Mouse (Mus musculus): Measurements from ENCODE around the gene Gm10309. TPM values are rescaled to one million over a fixed set of nuclear protein-coding genes. Genes with fewer than 3 reads are reported as not detected.
A peak's percentile ranks its signal among the peaks of the same experiment; 100 is the strongest.

Gene Gm10309
- polyA plus RNA-seq, 1 experiment, result 0.05 TPM

DNA sequence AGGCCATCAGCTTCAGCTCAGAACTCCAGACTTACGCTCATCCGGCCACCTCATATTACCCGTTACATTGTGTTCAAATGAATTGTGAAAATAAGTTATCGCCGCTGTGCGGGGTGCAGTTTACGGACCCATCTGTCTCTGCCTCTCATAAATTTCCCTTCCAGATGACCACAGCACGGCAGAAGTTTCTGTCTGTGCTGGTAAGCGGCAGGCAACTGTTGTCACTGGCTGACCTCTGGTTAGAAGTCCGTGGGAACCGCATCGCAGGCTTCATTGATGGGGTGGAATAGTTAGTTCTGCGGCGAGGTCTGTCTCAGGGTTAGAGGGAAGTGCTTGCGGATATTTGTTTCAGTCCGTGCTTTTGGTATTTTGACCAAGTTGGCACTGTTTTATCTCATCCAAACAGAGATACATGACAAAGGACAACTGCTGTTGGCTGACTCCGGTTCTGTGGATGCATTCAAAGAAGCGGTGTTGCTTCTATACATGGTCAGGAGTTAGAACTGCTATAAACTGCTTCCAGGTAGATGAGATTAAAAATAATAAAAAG lies 34.9 kb upstream of the Gm10309 start:
- no peaks in the 10 kb centered on the region for H3K79me2 ChIP-seq (ENCODE audit: control insufficient read depth, insufficient read depth)
- no peaks in the 10 kb centered on the region for H3K27me3 ChIP-seq (ENCODE audit: control insufficient read depth, insufficient read depth, insufficient read length)
- no peak for TF ChIP-seq REST (IDR thresholded peaks at IDR 0.05; ENCODE audit: insufficient read depth, insufficient read length)
- no peak for TF ChIP-seq TCF12 (IDR thresholded peaks at IDR 0.05; ENCODE audit: insufficient read depth, poor library complexity, severe bottlenecking)
- TF ChIP-seq MAX (IDR thresholded peaks at IDR 0.05; ENCODE audit: low read depth), result no peak
- TF ChIP-seq POLR2A (IDR thresholded peaks at IDR 0.05; ENCODE audit: insufficient read length, low read depth), result no peak
- TF ChIP-seq TCF3 (IDR thresholded peaks at IDR 0.05; ENCODE audit: insufficient read length, low read depth), result no peak
- TF ChIP-seq POLR2AphosphoS2 (IDR thresholded peaks at IDR 0.05; ENCODE audit: insufficient read length, low read depth), result no peak
- TF ChIP-seq MYOD1 (IDR thresholded peaks at IDR 0.05; ENCODE audit: control insufficient read depth in 1 of 3, insufficient read length in 2 of 3, low read depth in 2 of 3), result no peak
- TF ChIP-seq E2F4 (IDR thresholded peaks at IDR 0.05; ENCODE audit: insufficient read depth), result no peak
- TF ChIP-seq USF1 (IDR thresholded peaks at IDR 0.05; ENCODE audit: low read depth), result no peak
- no peak for TF ChIP-seq SRF (IDR thresholded peaks at IDR 0.05; ENCODE audit: control insufficient read depth, insufficient read length, low read depth)
- no peak for TF ChIP-seq CEBPB (IDR thresholded peaks at IDR 0.05; ENCODE audit: insufficient read depth, poor library complexity, severe bottlenecking)
- no peak for TF ChIP-seq MYOG (IDR thresholded peaks at IDR 0.05; ENCODE audit: control insufficient read depth in 1 of 3, insufficient read depth in 1 of 3, insufficient read length in 2 of 3, low read depth in 2 of 3)
- H3K4me3 ChIP-seq, result no peak overlapping the region
- no peak overlapping the region for H3K4me2 ChIP-seq (ENCODE audit: low read depth)
- H3K36me3 ChIP-seq (ENCODE audit: control insufficient read depth, insufficient read depth), result no peaks in the 10 kb centered on the region
- H3ac ChIP-seq (ENCODE audit: control insufficient read depth, insufficient read length), result no peak overlapping the region

DNA sequence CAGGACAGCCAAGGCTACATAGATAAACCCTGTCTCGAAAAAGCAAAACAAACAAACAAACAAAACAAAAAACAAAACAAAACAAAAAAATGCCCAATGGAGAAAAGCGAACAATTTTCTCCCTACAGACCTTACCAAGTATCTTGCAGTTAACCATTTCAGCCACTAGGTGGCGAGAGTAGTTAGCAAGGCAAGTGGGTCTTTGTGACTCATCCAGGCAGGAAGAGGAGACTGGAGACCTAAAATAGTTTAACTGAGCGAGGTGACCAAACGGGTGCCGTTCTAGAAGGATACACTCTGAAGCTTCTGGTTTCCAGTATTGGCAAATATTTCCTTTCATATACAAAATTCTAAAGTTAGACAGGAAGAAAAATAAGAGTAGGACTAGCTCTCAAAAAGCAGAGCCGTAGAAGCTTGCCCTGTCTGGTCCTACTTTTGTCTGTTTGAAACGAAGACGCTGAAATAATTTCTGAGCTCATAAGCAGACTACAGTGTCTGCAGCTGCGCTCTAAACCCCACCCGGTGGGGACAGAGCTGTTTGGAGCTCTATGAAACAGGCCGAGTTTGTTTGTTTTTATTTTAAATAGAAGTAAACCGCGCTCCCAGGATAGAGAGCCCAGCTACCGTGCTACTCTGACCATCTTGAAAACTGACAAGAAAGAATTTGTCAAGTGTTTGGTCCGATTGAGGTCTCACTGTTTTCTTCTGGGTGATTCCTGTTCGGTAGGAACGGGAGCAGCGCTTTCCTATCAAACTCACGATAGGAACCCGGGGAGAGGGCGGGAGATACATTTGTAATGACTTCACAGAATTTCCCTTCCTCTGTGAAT lies 31.0 kb upstream of the Gm10309 start:
- Histone ChIP-seq H3K36me3 (ENCODE audit: control insufficient read depth, insufficient read depth) (no peaks in the 10 kb centered on the region), H3K27me3 (ENCODE audit: control insufficient read depth, insufficient read depth, insufficient read length) (no peaks in the 10 kb centered on the region), H3K79me2 (ENCODE audit: control insufficient read depth, insufficient read depth) (no peaks in the 10 kb centered on the region), H3ac (ENCODE audit: control insufficient read depth, insufficient read length) (no peak overlapping the region), H3K4me2 (ENCODE audit: low read depth) (peak overlapping the region; percentile 56), H3K4me3 (no peak overlapping the region)
- TF ChIP-seq SRF (IDR thresholded peaks at IDR 0.05; ENCODE audit: control insufficient read depth, insufficient read length, low read depth) (no peak), MYOD1 (IDR thresholded peaks at IDR 0.05; ENCODE audit: control insufficient read depth in 1 of 3, insufficient read length in 2 of 3, low read depth in 2 of 3) (no peak), USF1 (IDR thresholded peaks at IDR 0.05; ENCODE audit: low read depth) (no peak), POLR2A (IDR thresholded peaks at IDR 0.05; ENCODE audit: insufficient read length, low read depth) (no peak), E2F4 (IDR thresholded peaks at IDR 0.05; ENCODE audit: insufficient read depth) (no peak), MAX (IDR thresholded peaks at IDR 0.05; ENCODE audit: low read depth) (no peak), REST (IDR thresholded peaks at IDR 0.05; ENCODE audit: insufficient read depth, insufficient read length) (no peak), MYOG (IDR thresholded peaks at IDR 0.05; ENCODE audit: control insufficient read depth in 1 of 3, insufficient read depth in 1 of 3, insufficient read length in 2 of 3, low read depth in 2 of 3) (no peak), TCF3 (IDR thresholded peaks at IDR 0.05; ENCODE audit: insufficient read length, low read depth) (no peak), TCF12 (IDR thresholded peaks at IDR 0.05; ENCODE audit: insufficient read depth, poor library complexity, severe bottlenecking) (no peak), POLR2AphosphoS2 (IDR thresholded peaks at IDR 0.05; ENCODE audit: insufficient read length, low read depth) (no peak), CEBPB (IDR thresholded peaks at IDR 0.05; ENCODE audit: insufficient read depth, poor library complexity, severe bottlenecking) (no peak)

DNA sequence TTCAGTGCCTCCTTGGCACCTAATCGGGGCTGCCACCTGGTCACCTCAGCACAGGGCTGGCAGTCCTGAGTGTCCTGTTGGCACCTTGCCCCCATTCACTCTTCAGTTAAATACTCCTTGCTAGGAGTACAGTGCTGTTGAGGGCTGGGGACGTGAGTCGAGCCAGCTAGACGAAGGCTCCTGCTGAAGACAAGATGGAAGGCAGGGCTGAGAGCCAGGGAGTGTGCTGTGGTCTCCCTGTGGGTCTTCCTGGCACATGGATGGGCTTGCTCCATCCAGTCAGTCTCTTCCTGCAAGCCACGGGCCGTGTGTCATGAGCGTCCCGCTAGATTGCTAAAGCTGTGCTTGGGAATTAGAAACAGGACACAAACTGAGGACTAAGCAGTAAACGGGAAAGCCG lies 30.1 kb upstream of the Gm10309 start:
- no peaks in the 10 kb centered on the region for H3K36me3 ChIP-seq (ENCODE audit: control insufficient read depth, insufficient read depth)
- no peaks in the 10 kb centered on the region for H3K79me2 ChIP-seq (ENCODE audit: control insufficient read depth, insufficient read depth)
- no peak overlapping the region for H3ac ChIP-seq (ENCODE audit: control insufficient read depth, insufficient read length)
- H3K4me2 ChIP-seq (ENCODE audit: low read depth), result no peak overlapping the region
- H3K27me3 ChIP-seq (ENCODE audit: control insufficient read depth, insufficient read depth, insufficient read length), result no peaks in the 10 kb centered on the region
- no peak overlapping the region for H3K4me3 ChIP-seq
- no peak for TF ChIP-seq CEBPB (IDR thresholded peaks at IDR 0.05; ENCODE audit: insufficient read depth, poor library complexity, severe bottlenecking)
- TF ChIP-seq MAX (IDR thresholded peaks at IDR 0.05; ENCODE audit: low read depth), result no peak
- TF ChIP-seq TCF12 (IDR thresholded peaks at IDR 0.05; ENCODE audit: insufficient read depth, poor library complexity, severe bottlenecking), result no peak
- no peak for TF ChIP-seq REST (IDR thresholded peaks at IDR 0.05; ENCODE audit: insufficient read depth, insufficient read length)
- no peak for TF ChIP-seq POLR2A (IDR thresholded peaks at IDR 0.05; ENCODE audit: insufficient read length, low read depth)
- no peak for TF ChIP-seq POLR2AphosphoS2 (IDR thresholded peaks at IDR 0.05; ENCODE audit: insufficient read length, low read depth)
- no peak for TF ChIP-seq TCF3 (IDR thresholded peaks at IDR 0.05; ENCODE audit: insufficient read length, low read depth)

DNA sequence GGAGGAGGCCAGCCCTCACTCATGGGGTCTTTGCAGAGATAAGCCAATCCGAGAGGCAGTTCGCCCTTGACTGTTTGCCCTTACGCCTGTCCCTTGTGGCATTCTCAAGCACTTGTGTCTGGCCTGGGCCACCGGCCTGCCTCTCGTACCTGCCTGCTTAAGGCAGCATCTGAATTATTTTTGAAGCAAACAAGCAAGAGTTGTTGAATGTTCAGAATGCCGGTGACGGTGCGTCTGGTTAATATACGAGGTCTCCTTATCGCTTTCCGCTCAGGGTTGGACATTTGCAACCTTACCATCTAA lies 28.5 kb upstream of the Gm10309 start:
- no peak overlapping the region for H3K4me2 ChIP-seq (ENCODE audit: low read depth)
- TF ChIP-seq MAX (IDR thresholded peaks at IDR 0.05; ENCODE audit: low read depth), result no peak
- no peak for TF ChIP-seq E2F4 (IDR thresholded peaks at IDR 0.05; ENCODE audit: insufficient read depth)
- no peak for TF ChIP-seq MYOD1 (IDR thresholded peaks at IDR 0.05; ENCODE audit: control insufficient read depth in 1 of 3, insufficient read length in 2 of 3, low read depth in 2 of 3)
- TF ChIP-seq POLR2AphosphoS2 (IDR thresholded peaks at IDR 0.05; ENCODE audit: insufficient read length, low read depth), result no peak
- no peak for TF ChIP-seq CEBPB (IDR thresholded peaks at IDR 0.05; ENCODE audit: insufficient read depth, poor library complexity, severe bottlenecking)
- no peak for TF ChIP-seq REST (IDR thresholded peaks at IDR 0.05; ENCODE audit: insufficient read depth, insufficient read length)
- no peak for TF ChIP-seq TCF3 (IDR thresholded peaks at IDR 0.05; ENCODE audit: insufficient read length, low read depth)
- no peak for TF ChIP-seq SRF (IDR thresholded peaks at IDR 0.05; ENCODE audit: control insufficient read depth, insufficient read length, low read depth)
- TF ChIP-seq TCF12 (IDR thresholded peaks at IDR 0.05; ENCODE audit: insufficient read depth, poor library complexity, severe bottlenecking), result no peak
- TF ChIP-seq POLR2A (IDR thresholded peaks at IDR 0.05; ENCODE audit: insufficient read length, low read depth), result no peak
- TF ChIP-seq USF1 (IDR thresholded peaks at IDR 0.05; ENCODE audit: low read depth), result no peak
- no peak for TF ChIP-seq MYOG (IDR thresholded peaks at IDR 0.05; ENCODE audit: control insufficient read depth in 1 of 3, insufficient read depth in 1 of 3, insufficient read length in 2 of 3, low read depth in 2 of 3)
- no peaks in the 10 kb centered on the region for H3K27me3 ChIP-seq (ENCODE audit: control insufficient read depth, insufficient read depth, insufficient read length)
- H3K4me3 ChIP-seq, result no peak overlapping the region
- no peak overlapping the region for H3ac ChIP-seq (ENCODE audit: control insufficient read depth, insufficient read length)
- H3K36me3 ChIP-seq (ENCODE audit: control insufficient read depth, insufficient read depth), result no peaks in the 10 kb centered on the region
- no peaks in the 10 kb centered on the region for H3K79me2 ChIP-seq (ENCODE audit: control insufficient read depth, insufficient read depth)
